Mouse (Mus musculus) layer of hippocampus, postnatal 36 days (tissue): ENCODE data around the gene Vdac1. TPM values are rescaled to one million over a fixed set of nuclear protein-coding genes. Genes with fewer than 3 reads are reported as not detected.
A peak's percentile ranks its signal among the peaks of the same experiment; 100 is the strongest.
"Not testable (repeated sequence)": the region's sequence is repeated elsewhere in the genome, so short reads cannot be mapped to it uniquely, and the experiment has no call there.

Experiments
- DNase-seq, 2 experiments: peaks; one replicate each; pipeline ENCODE4 v3.0.0; 2022
- total RNA-seq, 2 experiments: library from RNA; stranded (reverse); gene quantifications; 2 replicates each; pipeline ENCODE4 v1.2.3; 2021

Gene Vdac1
- total RNA-seq, 2 experiments from 2014 or later, result 514 to 555 TPM

- DNase-seq, result no peak
Measured at GRCm38 (mm10) chr11:52344991-52345777, 15.5 kb upstream of the Vdac1 start.

DNA sequence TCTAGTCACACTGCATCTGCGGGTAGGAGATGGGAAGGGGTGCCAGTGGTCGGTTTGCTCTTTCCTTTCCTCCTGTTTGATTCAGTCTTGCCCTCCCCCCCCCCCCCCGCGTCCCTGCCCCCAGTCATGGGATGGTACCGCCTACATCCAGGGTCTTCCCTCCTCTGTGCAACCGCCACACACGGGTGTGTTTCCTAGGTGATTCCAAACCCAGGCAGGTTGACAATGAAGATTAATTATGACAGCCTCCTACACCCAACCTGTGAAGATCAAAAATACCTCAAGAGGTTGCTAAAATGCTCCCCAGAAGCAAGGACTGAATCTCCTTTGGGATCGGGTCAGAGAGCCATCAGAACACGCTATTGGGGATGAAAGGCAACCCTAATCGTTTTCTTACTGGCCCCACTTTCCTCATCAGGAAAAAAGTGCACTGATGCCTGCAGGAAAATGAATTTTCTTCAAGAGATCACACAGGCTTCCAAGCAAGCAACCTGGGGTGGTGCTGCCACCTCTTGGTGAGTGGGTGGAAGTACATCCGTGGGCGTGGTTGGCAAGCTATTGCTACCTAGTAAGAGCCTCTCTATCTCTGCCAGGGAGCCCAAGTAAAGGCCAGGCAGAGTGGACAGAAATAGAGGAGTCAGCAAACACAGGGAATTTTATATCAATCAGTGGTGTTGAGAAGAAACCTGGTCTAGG, 14.6 kb upstream of the Vdac1 start:
- peak; percentile 69 to 78 for DNase-seq

- no peak for DNase-seq
Measured at GRCm38 (mm10) chr11:52346635-52347005, 14.0 kb upstream of the Vdac1 start.

GRCm38 (mm10) chr11:52348156-52348555, 12.5 kb upstream of the Vdac1 start:
- no peak for DNase-seq

DNA sequence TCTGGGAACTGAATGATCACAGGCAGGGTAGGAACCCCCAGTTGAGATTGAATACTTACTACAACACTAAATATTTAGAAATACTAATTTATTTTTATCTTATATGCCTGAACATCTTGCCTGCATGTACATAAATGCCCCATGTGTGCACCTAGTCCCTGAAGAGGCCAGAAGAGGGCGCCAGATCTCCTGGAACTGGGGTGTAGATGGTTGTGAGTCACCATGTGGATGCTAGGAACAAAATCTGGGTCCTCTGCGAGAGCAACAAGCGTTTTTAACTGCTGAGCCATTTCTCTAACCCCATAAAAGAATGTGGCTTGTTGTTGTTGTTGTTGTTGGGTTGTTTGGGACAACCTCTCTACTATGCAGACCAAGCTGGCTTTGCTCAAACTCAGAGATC, 11.9 kb upstream of the Vdac1 start:
- DNase-seq, result no peak

- no peak for DNase-seq
Measured at GRCm38 (mm10) chr11:52350924-52351323, 9.7 kb upstream of the Vdac1 start.

DNA sequence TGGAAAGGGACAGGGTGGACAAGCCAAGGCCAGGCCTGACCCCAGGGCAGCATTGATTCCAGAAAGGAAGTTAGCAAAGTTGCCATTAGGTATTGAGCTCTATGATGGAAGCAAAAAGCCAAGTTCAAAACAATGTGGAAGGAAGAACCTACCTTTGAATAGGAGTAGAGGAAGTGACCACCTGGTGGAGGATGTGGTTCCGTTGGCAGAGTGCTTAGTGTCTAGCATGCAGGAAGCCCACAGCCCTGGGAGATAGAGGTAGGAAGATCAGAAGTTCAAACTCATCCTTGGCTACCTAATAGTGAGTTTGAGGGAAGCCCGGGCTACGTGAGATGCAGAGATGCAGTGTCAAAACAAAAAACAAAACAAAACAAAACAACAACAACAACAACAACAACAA, 8.4 kb upstream of the Vdac1 start:
- DNase-seq, result no peak

DNA sequence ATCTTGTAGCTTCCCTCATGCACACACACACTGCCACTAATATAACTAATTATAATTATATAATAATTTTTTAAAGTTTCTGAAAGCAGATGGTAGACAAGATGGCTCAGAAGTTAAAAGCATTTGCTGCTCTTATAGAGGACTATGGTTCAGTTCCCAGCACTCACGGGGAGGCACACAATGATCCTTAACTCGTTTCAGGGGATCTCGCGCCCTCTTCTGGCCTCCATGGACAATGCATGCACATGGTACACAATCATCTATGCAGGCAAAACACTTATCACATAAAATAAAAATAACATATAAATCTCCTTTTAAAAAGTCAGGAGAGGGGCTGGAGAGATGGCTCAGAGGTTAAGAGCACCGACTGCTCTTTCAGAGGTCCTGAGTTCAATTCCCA, 6.0 kb upstream of the Vdac1 start:
- DNase-seq, result no peak

- DNase-seq, result no peak
Measured at GRCm38 (mm10) chr11:52355601-52356000, 5.1 kb upstream of the Vdac1 start.

DNA sequence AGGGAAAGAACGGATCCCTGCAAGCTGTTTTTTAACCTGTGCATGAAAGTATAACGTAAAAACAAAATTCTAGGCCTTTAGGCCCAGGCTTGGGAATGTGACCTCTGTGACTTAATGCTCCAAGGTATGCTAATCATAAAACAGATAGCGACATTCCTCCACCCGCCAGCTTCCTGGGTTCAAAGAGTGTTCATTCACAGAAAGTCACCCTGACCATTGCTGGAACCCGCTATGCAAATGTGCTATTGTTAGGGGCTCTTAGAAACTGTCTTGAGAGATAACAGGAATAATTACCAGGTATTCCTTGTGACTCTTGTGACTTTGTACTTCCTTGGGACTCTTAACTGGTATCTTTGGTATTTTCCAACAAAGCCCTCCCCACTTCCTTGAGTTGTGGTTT, 3.6 kb upstream of the Vdac1 start:
- DNase-seq, result not testable (repeated sequence)

DNA sequence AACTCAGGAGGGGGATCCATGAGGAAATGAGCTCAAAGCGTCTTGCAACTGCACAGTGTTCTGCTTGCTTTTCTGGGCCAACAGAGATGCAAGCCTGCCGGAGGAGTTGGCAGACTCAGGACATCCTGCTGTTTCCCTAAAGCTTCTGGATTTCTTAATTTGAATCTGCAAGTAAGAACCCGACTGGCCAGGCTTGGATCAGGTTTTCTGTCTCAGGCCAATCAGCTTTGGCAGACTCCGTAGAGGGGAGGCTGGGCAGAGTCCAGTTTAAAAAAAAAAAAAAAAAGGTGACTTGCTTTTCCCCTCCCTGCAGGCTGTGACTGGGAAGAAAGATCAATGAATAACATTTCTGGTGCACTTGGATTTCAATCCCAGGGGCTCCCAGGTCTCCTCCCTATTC, 2.1 kb upstream of the Vdac1 start:
- no peak for DNase-seq

DNA sequence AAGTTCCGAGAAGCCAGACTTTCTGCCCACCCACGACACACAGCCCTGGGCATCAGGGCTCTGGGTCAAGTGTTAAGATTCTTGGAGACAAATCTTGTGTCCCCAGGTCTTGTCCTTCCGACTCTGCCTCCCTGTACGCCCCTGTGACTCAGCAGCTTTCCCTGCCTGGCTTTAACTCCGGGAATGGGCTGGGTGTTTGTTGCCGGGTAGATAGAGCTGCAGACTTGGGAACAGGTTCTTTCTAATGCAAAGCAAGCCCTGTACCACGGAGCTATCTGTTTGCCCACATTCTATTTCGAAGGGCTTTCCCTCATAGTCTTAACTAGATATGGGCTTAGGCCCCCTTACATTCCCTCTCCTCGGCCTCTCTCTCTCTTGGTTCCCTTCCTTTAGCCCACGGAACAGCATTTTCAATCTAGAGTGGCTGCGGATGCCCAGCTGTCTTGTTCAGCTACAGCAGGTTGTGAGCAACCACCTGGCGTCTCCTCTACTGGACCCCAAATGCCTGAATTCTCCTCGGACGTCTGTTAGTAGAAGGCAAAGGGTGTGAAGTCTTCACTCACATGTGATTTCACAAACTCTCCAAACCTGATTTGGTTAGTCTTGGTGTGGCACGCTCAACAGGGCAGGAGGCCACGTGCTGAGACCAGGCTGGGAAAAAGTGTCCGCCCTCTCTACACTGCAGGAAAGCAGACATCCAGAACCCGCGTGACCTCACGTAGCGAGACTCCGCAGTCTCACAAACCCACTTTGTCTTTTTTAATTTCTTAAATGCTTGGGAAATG, 782 bp upstream of the Vdac1 start:
- DNase-seq, result no peak

DNA sequence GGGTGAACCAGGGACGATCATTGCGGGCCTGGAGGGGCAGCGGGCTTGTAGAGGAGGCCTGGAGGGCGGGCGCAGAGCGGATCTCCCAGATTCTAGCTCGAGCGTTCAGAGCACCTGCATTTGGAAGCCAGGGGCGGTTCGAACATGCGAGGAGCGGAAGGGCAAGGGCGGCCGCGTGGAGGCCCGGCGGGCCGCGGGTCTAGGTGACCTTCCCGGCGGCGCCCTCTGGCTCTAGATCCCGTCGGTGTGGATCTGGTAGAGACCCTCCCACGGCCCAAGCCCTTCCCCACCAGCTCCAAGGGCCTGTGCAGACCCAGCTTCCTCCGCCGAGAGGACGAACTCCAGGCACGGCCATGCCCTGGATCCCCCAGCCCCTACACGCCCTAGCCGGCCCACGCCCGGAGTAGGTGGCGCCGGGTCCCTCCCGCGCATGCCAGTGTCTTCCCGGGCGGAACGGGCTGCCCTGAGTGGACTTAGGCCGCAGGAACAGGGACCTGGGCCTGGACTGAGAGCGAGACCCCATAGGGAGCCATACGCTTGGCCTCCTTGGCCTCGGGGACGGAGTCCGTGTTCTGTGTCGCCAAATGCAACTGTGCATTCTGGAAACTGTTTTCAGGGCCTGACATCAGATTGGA, 744 bp downstream of the Vdac1 start:
- peak in 1 of 2 experiments; percentile 37 for DNase-seq

- no peak for DNase-seq
Measured at GRCm38 (mm10) chr11:52364376-52364775, 3.7 kb downstream of the Vdac1 start.

- DNase-seq, result peak in 1 of 2 experiments; percentile 34
Measured at GRCm38 (mm10) chr11:52365143-52365542, 4.5 kb downstream of the Vdac1 start.

DNA sequence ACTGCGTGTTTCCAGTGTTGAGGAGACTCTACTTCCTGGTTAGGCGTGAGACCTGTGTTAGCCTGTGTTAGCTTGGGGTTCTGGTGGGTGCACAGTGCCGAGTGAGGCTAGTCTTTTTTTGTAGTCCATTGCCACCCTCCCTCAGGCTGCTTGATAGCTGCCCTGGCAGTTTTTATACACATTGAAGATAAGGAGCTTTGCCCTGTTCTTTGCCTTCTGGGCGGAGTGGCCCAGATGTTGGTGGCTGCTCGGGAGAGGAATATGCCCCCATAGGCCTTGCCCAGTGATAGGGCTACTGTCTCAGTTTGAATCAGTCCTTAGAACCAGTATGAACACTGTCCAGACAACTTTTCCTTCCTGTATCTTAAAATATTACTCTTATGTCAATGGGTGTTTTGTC, 5.7 kb downstream of the Vdac1 start:
- DNase-seq, result no peak

- no peak for DNase-seq
Measured at GRCm38 (mm10) chr11:52368176-52368985, 7.7 kb downstream of the Vdac1 start.

GRCm38 (mm10) chr11:52369252-52370134, 8.8 kb downstream of the Vdac1 start:
- DNase-seq, result no peak

DNA sequence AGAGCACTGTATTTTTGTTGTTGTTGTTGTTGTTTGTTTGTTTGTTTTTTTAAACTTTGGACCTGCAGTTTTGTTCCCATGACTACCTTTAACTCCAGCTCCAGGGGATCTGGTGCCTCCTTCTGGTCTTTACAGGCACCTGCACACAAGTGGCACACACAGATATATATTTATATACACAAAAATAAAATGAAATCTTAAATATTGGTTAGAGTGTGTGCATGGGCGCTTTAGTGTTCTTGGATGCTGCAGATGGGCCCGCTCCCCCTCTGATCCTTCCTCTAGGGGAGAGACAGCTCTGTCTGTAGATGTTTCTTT, 9.4 kb downstream of the Vdac1 start:
- DNase-seq, result no peak

- DNase-seq, result no peak
Measured at GRCm38 (mm10) chr11:52370538-52370937, 9.9 kb downstream of the Vdac1 start.

DNA sequence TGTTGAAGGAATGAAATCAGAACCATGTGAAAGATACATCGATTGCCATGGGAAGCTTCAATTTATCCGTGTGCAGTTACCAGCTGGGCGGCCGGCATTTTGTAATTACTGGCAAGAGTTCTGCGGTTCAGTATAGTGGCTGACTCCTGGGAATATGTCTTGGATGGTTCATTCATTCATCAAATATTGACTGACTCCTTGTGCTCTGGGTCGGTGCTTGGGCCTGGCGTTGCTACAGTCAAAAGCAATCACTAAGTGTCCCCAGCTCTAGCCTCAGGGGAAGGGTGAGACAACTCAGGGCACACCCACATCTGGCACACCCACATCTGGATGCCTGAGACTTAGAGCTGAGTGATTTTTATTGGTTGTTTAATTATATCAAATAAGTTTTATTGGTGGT, 13.2 kb downstream of the Vdac1 start:
- no peak for DNase-seq
